Mouse (Mus musculus): ENCODE results near the gene Vmn1r114.
"Not testable (repeated sequence)": the region's sequence is repeated elsewhere in the genome, so short reads cannot be mapped to it uniquely, and the experiment has no call there.

Vmn1r114 gene

GRCm38 (mm10) chr7:20812086-20812485, at the start of gene Vmn1r114:
TSS of gene Vmn1r114 (minus strand) at chr7:20812186.
- not testable (repeated sequence) for DNase-seq

- DNase-seq: not testable (repeated sequence)
Measured at GRCm38 (mm10) chr7:20844885-20845284, 32.9 kb upstream of the Vmn1r114 start, which contains the start of gene Vmn1r115. TSS of gene Vmn1r115 (minus strand) at chr7:20844985.

GRCm38 (mm10) chr7:20786985-20787384, 25.0 kb downstream of the Vmn1r114 start, which contains the start of gene Vmn1r113:
TSS of gene Vmn1r113 (plus strand) at chr7:20787285.
- not testable (repeated sequence) for DNase-seq

GRCm38 (mm10) chr7:20770885-20771284, 41.1 kb downstream of the Vmn1r114 start, which contains the start of gene Vmn1r112:
TSS of gene Vmn1r112 (plus strand) at chr7:20771185.
- not testable (repeated sequence) for DNase-seq

Data from layer of hippocampus, adult 9-11 months (tissue).